In the genomic region with DNA sequence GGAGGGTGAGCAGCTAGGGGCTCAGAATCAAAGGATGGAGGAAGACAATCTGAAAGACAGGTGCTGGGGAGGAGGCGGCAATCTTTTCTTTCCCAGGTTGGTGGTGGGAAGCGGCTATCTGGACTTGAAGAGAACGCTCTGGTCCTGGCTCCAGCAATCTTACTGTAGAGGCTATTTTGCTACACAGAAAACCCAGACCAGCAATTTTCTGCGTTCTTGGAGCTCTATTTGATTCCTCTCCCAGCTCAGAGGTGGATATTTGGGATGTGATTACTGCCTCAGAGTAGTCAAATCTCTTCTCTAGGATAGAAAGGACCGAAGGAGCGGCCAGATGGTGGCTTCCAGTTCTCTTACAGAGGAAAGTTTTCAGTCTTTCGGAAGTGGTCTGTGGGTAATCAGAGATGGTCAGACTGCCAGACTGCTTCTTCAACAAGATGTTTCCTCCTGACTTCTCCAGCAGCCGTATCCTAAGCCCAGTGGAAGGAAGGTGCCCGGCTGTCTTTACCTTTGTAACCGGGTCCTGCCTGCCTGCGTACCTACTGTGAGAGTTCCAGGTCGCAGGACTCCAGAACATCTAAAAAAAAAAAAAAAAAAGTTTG, we compare ENCODE assay signal across 8 mouse cellular contexts. TPM values are rescaled to one million over a fixed set of nuclear protein-coding genes. Genes with fewer than 3 reads are reported as not detected.
DNase-seq lines count a peak whose midpoint lies in the region; ATAC-seq and TF ChIP-seq lines count a peak whose summit lies in the region.

No protein-coding gene starts in this region.

- no peak for TF ChIP-seq CTCF in midbrain, postnatal 0 days (IDR thresholded peaks at IDR 0.05)
- TF ChIP-seq CTCF in kidney, adult 2 months (conservative IDR thresholded peaks at IDR 0.05; ENCODE audit: insufficient read depth, insufficient read length, low read depth, low read length) = no peak

- H3K9me3 ChIP-seq in embryonic facial prominence, embryonic 11.5 days (replicated peaks; ENCODE audit: control insufficient read depth, low read length) = no peaks in the 10 kb centered on the region
- H3K9me3 ChIP-seq in hindbrain, embryonic 14.5 days (ENCODE audit: control insufficient read depth, low read length) = no peaks in the 10 kb centered on the region
- H3K9me3 ChIP-seq in midbrain, postnatal 0 days (ENCODE audit: low read length) = no peaks in the 10 kb centered on the region

- no peak for TF ChIP-seq POLR2A in kidney, adult 2 months (IDR thresholded peaks at IDR 0.05; ENCODE audit: low read depth, low read length)

- H3K27ac ChIP-seq in embryonic facial prominence, embryonic 11.5 days (replicated peaks; ENCODE audit: low read depth, low read length) = no peak overlapping the region
- H3K27ac ChIP-seq in hindbrain, embryonic 14.5 days = no peak overlapping the region
- no peak overlapping the region for H3K27ac ChIP-seq in midbrain, postnatal 0 days (ENCODE audit: low read depth, low read length)
- no peak overlapping the region for H3K27ac ChIP-seq in kidney, adult 2 months (ENCODE audit: insufficient read depth, low read depth, low read length)

- no peaks in the 10 kb centered on the region for H3K4me1 ChIP-seq in embryonic facial prominence, embryonic 11.5 days (ENCODE audit: control insufficient read depth, insufficient read depth, low read length)
- peaks cover 27% of the 10 kb centered on the region for H3K4me1 ChIP-seq in hindbrain, embryonic 14.5 days (replicated peaks; ENCODE audit: control insufficient read depth, insufficient read depth, low read length)
- H3K4me1 ChIP-seq in midbrain, postnatal 0 days (ENCODE audit: insufficient read depth, low read length) = no peaks in the 10 kb centered on the region; the same call in 1 of the 2 replicates
- H3K4me1 ChIP-seq in kidney, adult 2 months (ENCODE audit: control insufficient read depth, insufficient read depth, low read length) = no peaks in the 10 kb centered on the region

- peak overlapping the region; percentile 60 for H3K4me2 ChIP-seq in embryonic facial prominence, embryonic 11.5 days (ENCODE audit: low read depth, low read length)
- H3K4me2 ChIP-seq in hindbrain, embryonic 14.5 days (replicated peaks) = peak overlapping the region; percentile 79
- peak overlapping the region; percentile 91 for H3K4me2 ChIP-seq in midbrain, postnatal 0 days (ENCODE audit: low read depth, low read length, poor library complexity, severe bottlenecking)

- no peak for ATAC-seq in embryonic facial prominence, embryonic 11.5 days (replicated peaks; ENCODE audit: insufficient number of reproducible peaks, low FRiP score, low TSS enrichment, low read depth)
- ATAC-seq in hindbrain, embryonic 14.5 days (ENCODE audit: low FRiP score) = no peak
- no peak for ATAC-seq in midbrain, postnatal 0 days (ENCODE audit: low FRiP score)
- no peak for ATAC-seq in erythroblast, adult 5-6 weeks (replicated peaks; ENCODE audit: low FRiP score, poor library complexity, severe bottlenecking)

- peak overlapping the region; percentile 96 for H3K9ac ChIP-seq in embryonic facial prominence, embryonic 11.5 days (replicated peaks; ENCODE audit: low read length)
- peak overlapping the region; percentile 94 for H3K9ac ChIP-seq in hindbrain, embryonic 14.5 days
- H3K9ac ChIP-seq in midbrain, postnatal 0 days (replicated peaks; ENCODE audit: low read length, poor library complexity, severe bottlenecking) = no peak overlapping the region; the same call in 1 of the 2 replicates

- H3K4me3 ChIP-seq in embryonic facial prominence, embryonic 11.5 days (ENCODE audit: low read depth, low read length) = peak overlapping the region; percentile 82; the same call in 1 of the 2 replicates
- peak overlapping the region; percentile 81 for H3K4me3 ChIP-seq in hindbrain, embryonic 14.5 days (replicated peaks; ENCODE audit: low read length)
- peak overlapping the region; percentile 79 for H3K4me3 ChIP-seq in midbrain, postnatal 0 days (ENCODE audit: low read depth, low read length)
- H3K4me3 ChIP-seq in kidney, adult 2 months (ENCODE audit: insufficient read depth, low read depth, low read length) = no peak overlapping the region

- H3K36me3 ChIP-seq in embryonic facial prominence, embryonic 11.5 days (replicated peaks; ENCODE audit: control insufficient read depth, insufficient read depth, low read depth, low read length) = no peaks in the 10 kb centered on the region
- no peaks in the 10 kb centered on the region for H3K36me3 ChIP-seq in hindbrain, embryonic 14.5 days (replicated peaks; ENCODE audit: control insufficient read depth, insufficient read depth)
- H3K36me3 ChIP-seq in midbrain, postnatal 0 days (ENCODE audit: insufficient read depth, low read length) = no peaks in the 10 kb centered on the region
- H3K36me3 ChIP-seq in kidney, adult 2 months (ENCODE audit: control insufficient read depth, insufficient read depth, low read length) = no peaks in the 10 kb centered on the region

- H3K27me3 ChIP-seq in embryonic facial prominence, embryonic 11.5 days (ENCODE audit: control insufficient read depth, insufficient read depth, low read length) = no peaks in the 10 kb centered on the region
- H3K27me3 ChIP-seq in hindbrain, embryonic 14.5 days (ENCODE audit: control insufficient read depth, insufficient read depth, low read length) = no peaks in the 10 kb centered on the region
- H3K27me3 ChIP-seq in midbrain, postnatal 0 days (ENCODE audit: insufficient read depth, low read length) = no peaks in the 10 kb centered on the region
- H3K27me3 ChIP-seq in kidney, adult 2 months (replicated peaks; ENCODE audit: control insufficient read depth, insufficient read depth, low read length) = no peaks in the 10 kb centered on the region

- intact Hi-C loops in left cerebral cortex, postnatal 25 days (cut with DNase I) = loop anchor here (1.0 to 2.0 kb wide), 2 partner anchors 73 to 179 kb away; no protein-coding TSS in a partner anchor

- peak; percentile 17 to 18 for DNase-seq in left cerebral cortex, postnatal 25 days (ENCODE audit: low spot score in 2 of 2)
- DNase-seq in left cerebral cortex, adult 8-10 months (ENCODE audit: low spot score in 2 of 2) = no peak
- DNase-seq in embryonic facial prominence, embryonic 11.5 days (ENCODE audit: low spot score) = no peak
- DNase-seq in hindbrain, embryonic 14.5 days (ENCODE audit: low spot score) = no peak
- DNase-seq in midbrain, postnatal 0 days (ENCODE audit: low spot score) = no peak
- DNase-seq in urinary bladder, postnatal 25 days (ENCODE audit: low spot score) = no peak
- DNase-seq in kidney, adult 2 months = no peak

- WGBS in embryonic facial prominence, embryonic 11.5 days = 32% methylated on average over 12 of the region's 12 CpGs
- 45% methylated on average over 12 of the region's 12 CpGs for WGBS in hindbrain, embryonic 14.5 days
- 36% methylated on average over 12 of the region's 12 CpGs for WGBS in midbrain, postnatal 0 days
- 48% methylated on average over 12 of the region's 12 CpGs for WGBS in kidney, adult 2 months

RNA-seq across cellular contexts. Expression of a gene that starts 0.6 kb away (rescaled TPM):
- 10 to 100 TPM; 13.1 to 13.5 TPM for total RNA-seq in left cerebral cortex, postnatal 25 days (2021)
- total RNA-seq in left cerebral cortex, adult 8-10 months (2022) = 10 to 100 TPM; 14.9 to 20.4 (median 17.1) TPM
- 34.9 and 36.6 TPM in 2 replicates for polyA plus RNA-seq in embryonic facial prominence, embryonic 11.5 days (2014; fragmentation: Nextera tagmentation; extraction: Ambion mirVana)
- polyA plus RNA-seq in hindbrain, embryonic 14.5 days (2014; fragmentation: Nextera tagmentation; extraction: Ambion mirVana) = 29.6 and 30.6 TPM in 2 replicates
- 17.7 and 20.6 TPM in 2 replicates for total RNA-seq in midbrain, postnatal 0 days (2014; rRNA removed)
- 8.5 and 12.0 TPM in 2 replicates for polyA plus RNA-seq in midbrain, postnatal 0 days (2015; fragmentation: Nextera tagmentation; extraction: Ambion mirVana)
- polyA plus RNA-seq in kidney, adult 2 months (2012; rRNA removed) = 9.1 and 10.1 TPM in 2 replicates
- total RNA-seq in erythroblast, adult 5-6 weeks (2015; ENCODE audit: low replicate concordance) = 0.77 and 0.84 TPM in 2 replicates
- 1.1 and 1.4 TPM in 2 replicates for total RNA-seq in erythroblast, adult 5-6 weeks (2017; ENCODE audit: low replicate concordance)

Comparison
In these comparisons a context has a peak if more than half of its experiments do, and no peak if none do; other contexts are left out.
1. DNase-seq: peak in left cerebral cortex, postnatal 25 days (2 of 2); none in left cerebral cortex, adult 8-10 months (0 of 2), embryonic facial prominence, embryonic 11.5 days (single experiment), hindbrain, embryonic 14.5 days (single experiment), midbrain, postnatal 0 days (single experiment), urinary bladder, postnatal 25 days (single experiment) and kidney, adult 2 months (single experiment).
2. Peak in every context shown above with its lines, with median percentiles within 50 percentile points of each other: H3K4me2 ChIP-seq.